Mouse (Mus musculus): ENCODE measurements around the gene Scg5. TPM values are rescaled to one million over a fixed set of nuclear protein-coding genes. Genes with fewer than 3 reads are reported as not detected.

The Scg5 gene
- polyA plus RNA-seq, 1 experiment from 2014 or later, result 2.0 TPM

DNA sequence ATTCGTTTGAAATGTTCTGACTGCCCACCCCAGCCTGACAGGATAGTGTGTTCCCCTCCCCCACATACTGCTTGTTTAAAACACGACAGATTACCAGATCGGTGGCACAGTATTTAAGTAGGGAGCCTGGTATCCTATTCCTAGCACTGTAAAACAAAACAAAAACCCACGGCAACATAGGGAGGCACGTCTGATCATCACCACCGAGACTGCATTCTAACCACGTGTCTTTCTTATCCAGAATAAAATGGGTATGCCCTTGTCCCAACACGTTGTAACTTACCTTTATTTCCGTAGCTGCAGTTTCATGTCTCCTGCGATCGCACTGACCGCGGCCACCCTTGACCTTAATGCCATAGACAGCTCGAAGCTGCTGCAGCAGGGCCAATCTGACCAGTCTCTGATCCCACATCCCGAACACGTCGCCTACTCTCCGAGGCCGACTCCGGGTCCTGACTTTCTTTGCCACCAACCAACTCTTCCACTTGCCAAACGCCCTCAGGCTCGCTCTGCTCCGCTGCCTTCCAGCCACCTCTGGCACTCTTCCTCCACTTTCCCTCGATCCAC, 18.8 kb upstream of the Scg5 start:
- Histone ChIP-seq H3K4me2 (replicated peaks; ENCODE audit: low read depth, low read length) (peak overlapping the region; percentile 92), H3K36me3 (ENCODE audit: insufficient read depth, low read length) (no peaks in the 10 kb centered on the region), H3K27me3 (replicated peaks; ENCODE audit: insufficient read depth, low read length) (no peaks in the 10 kb centered on the region), H3K4me1 (ENCODE audit: insufficient read depth, low read depth, low read length) (no peaks in the 10 kb centered on the region), H3K4me3 (ENCODE audit: low read depth, low read length) (peak overlapping the region; percentile 77), H3K27ac (ENCODE audit: low read length) (peak overlapping the region; percentile 51), H3K9ac (replicated peaks; ENCODE audit: low read depth) (peak overlapping the region; percentile 60), H3K9me3 (ENCODE audit: low read length) (no peaks in the 10 kb centered on the region)
- DNase-seq (ENCODE audit: low spot score) (peak; percentile 27), ATAC-seq (peak; percentile 0; the same call in 1 of the 2 replicates)
- WGBS, result under 1% methylated on average over 24 of the region's 24 CpGs
- TF ChIP-seq CTCF (IDR thresholded peaks at IDR 0.05) (no peak), EP300 (IDR thresholded peaks at IDR 0.05) (no peak)

- 41% methylated on average over 4 of the region's 4 CpGs for WGBS
- H3K9ac ChIP-seq (replicated peaks; ENCODE audit: low read depth), result no peak overlapping the region
- H3K4me1 ChIP-seq (ENCODE audit: insufficient read depth, low read depth, low read length), result no peaks in the 10 kb centered on the region
- no peak overlapping the region for H3K27ac ChIP-seq (ENCODE audit: low read length)
- no peaks in the 10 kb centered on the region for H3K36me3 ChIP-seq (ENCODE audit: insufficient read depth, low read length)
- no peak overlapping the region for H3K4me3 ChIP-seq (ENCODE audit: low read depth, low read length)
- ATAC-seq (no peak), DNase-seq (ENCODE audit: low spot score) (peak; percentile 53)
- H3K9me3 ChIP-seq (ENCODE audit: low read length), result no peaks in the 10 kb centered on the region
- no peak for TF ChIP-seq EP300 (IDR thresholded peaks at IDR 0.05)
- no peak for TF ChIP-seq CTCF (IDR thresholded peaks at IDR 0.05)
- H3K4me2 ChIP-seq (replicated peaks; ENCODE audit: low read depth, low read length), result no peak overlapping the region
- H3K27me3 ChIP-seq (replicated peaks; ENCODE audit: insufficient read depth, low read length), result no peaks in the 10 kb centered on the region
These were observed 16.2 kb upstream of the Scg5 start for GRCm38 (mm10) chr2:113845081-113845480.

DNA sequence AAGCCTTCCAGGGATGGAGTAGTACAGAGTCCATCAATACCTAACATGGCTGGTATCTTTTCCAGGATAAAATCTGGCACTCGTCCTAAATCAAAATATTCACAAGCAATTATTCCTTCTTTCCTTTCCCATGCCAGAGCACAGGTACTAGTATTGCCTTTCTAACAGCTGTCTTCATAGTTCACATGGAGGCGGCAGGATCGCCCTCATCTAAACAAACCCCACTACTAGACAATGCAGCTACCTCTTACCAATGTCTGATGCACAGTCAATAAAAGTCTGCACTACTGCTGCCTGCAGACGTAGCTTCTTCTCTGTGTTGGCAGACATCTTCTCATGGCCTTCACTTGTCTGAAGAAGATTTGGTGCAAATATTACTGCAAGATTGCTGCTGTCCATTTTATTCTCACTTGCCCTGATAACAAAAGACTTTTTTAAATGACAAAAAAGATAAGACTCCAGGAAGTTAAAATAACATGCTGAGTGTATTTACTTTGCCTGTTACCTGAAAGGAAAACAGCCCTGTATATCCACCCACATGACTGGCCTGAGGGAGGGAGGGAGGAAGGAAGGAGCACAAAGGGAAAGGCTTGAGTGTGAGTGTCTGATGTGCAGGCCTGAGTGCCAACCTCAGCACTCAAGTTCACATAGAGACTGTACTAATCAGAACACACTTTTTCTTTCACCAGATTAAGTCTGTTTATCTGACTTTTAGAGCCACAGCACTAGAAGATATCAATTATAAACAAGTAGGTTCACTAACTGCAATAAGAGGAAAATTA, 12.9 kb upstream of the Scg5 start:
- WGBS, result 80% methylated on average over 4 of the region's 4 CpGs
- no peak overlapping the region for H3K4me2 ChIP-seq (replicated peaks; ENCODE audit: low read depth, low read length)
- TF ChIP-seq EP300 (IDR thresholded peaks at IDR 0.05) (no peak), CTCF (IDR thresholded peaks at IDR 0.05) (no peak)
- H3K4me3 ChIP-seq (ENCODE audit: low read depth, low read length), result no peak overlapping the region
- no peak overlapping the region for H3K9ac ChIP-seq (replicated peaks; ENCODE audit: low read depth)
- H3K27ac ChIP-seq (ENCODE audit: low read length), result no peak overlapping the region
- no peaks in the 10 kb centered on the region for H3K9me3 ChIP-seq (ENCODE audit: low read length)
- ATAC-seq (no peak), DNase-seq (ENCODE audit: low spot score) (no peak)
- no peaks in the 10 kb centered on the region for H3K27me3 ChIP-seq (replicated peaks; ENCODE audit: insufficient read depth, low read length)
- no peaks in the 10 kb centered on the region for H3K4me1 ChIP-seq (ENCODE audit: insufficient read depth, low read depth, low read length)
- peaks cover under 1% of the 10 kb centered on the region; the same call in 1 of the 2 replicates for H3K36me3 ChIP-seq (ENCODE audit: insufficient read depth, low read length)

DNA sequence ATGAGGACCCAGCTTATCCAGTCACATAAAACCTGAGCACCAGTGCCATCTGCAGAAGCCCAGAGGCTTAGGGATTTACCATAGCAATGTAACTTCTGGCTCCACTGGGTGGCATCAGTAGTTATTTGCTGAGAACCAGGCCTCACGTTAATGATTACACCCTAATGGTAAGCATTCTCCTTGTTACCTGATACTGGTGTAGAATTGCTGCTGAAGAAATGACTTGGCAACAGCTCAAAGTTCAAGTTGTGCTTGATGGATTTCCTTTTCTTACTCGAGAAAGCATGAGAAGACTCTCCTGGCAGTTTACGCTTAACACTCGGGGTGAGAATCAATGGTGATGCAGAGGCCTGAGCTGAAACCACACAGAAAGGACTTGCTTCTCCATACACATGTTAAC, 10.6 kb upstream of the Scg5 start:
- Histone ChIP-seq H3K4me2 (replicated peaks; ENCODE audit: low read depth, low read length) (no peak overlapping the region), H3K4me3 (ENCODE audit: low read depth, low read length) (no peak overlapping the region), H3K9me3 (ENCODE audit: low read length) (no peaks in the 10 kb centered on the region), H3K4me1 (ENCODE audit: insufficient read depth, low read depth, low read length) (no peaks in the 10 kb centered on the region), H3K36me3 (ENCODE audit: insufficient read depth, low read length) (peaks cover 7% of the 10 kb centered on the region; the same call in 1 of the 2 replicates), H3K27ac (ENCODE audit: low read length) (no peak overlapping the region), H3K9ac (replicated peaks; ENCODE audit: low read depth) (no peak overlapping the region), H3K27me3 (replicated peaks; ENCODE audit: insufficient read depth, low read length) (no peaks in the 10 kb centered on the region)
- ATAC-seq, result peak; percentile 73
- whole genome bisulfite sequencing, result 39% methylated on average over 4 of the region's 4 CpGs
- DNase-seq (ENCODE audit: low spot score), result peak; percentile 81
- TF ChIP-seq EP300 (IDR thresholded peaks at IDR 0.05) (peak; percentile 37; the same call in 1 of the 2 replicates), CTCF (IDR thresholded peaks at IDR 0.05) (peak; percentile 41)

- Histone ChIP-seq H3K27ac (ENCODE audit: low read length) (no peak overlapping the region), H3K36me3 (ENCODE audit: insufficient read depth, low read length) (peaks cover 15% of the 10 kb centered on the region; the same call in 1 of the 2 replicates), H3K4me1 (ENCODE audit: insufficient read depth, low read depth, low read length) (no peaks in the 10 kb centered on the region), H3K4me2 (replicated peaks; ENCODE audit: low read depth, low read length) (no peak overlapping the region), H3K9ac (replicated peaks; ENCODE audit: low read depth) (no peak overlapping the region), H3K4me3 (ENCODE audit: low read depth, low read length) (no peak overlapping the region), H3K9me3 (ENCODE audit: low read length) (no peaks in the 10 kb centered on the region), H3K27me3 (replicated peaks; ENCODE audit: insufficient read depth, low read length) (no peaks in the 10 kb centered on the region)
- WGBS, result 86% methylated on average over 3 of the region's 3 CpGs
- ATAC-seq, result no peak
- DNase-seq (ENCODE audit: low spot score), result no peak
- TF ChIP-seq EP300 (IDR thresholded peaks at IDR 0.05) (no peak), CTCF (IDR thresholded peaks at IDR 0.05) (no peak)
These were observed 6.3 kb upstream of the Scg5 start for GRCm38 (mm10) chr2:113835219-113835618.

GRCm38 (mm10) chr2:113828086-113828942, 607 bp downstream of the Scg5 start:
- no peak for TF ChIP-seq CTCF (IDR thresholded peaks at IDR 0.05)
- TF ChIP-seq EP300 (IDR thresholded peaks at IDR 0.05), result no peak
- 23% methylated on average over 17 of the region's 17 CpGs for WGBS
- DNase-seq (ENCODE audit: low spot score), result no peak
- ATAC-seq, result no peak
- H3K27me3 ChIP-seq (replicated peaks; ENCODE audit: insufficient read depth, low read length), result no peaks in the 10 kb centered on the region
- no peaks in the 10 kb centered on the region; the same call in 1 of the 2 replicates for H3K4me1 ChIP-seq (ENCODE audit: insufficient read depth, low read depth, low read length)
- H3K4me3 ChIP-seq (ENCODE audit: low read depth, low read length), result no peak overlapping the region
- H3K9me3 ChIP-seq (ENCODE audit: low read length), result no peaks in the 10 kb centered on the region
- H3K9ac ChIP-seq (replicated peaks; ENCODE audit: low read depth), result no peak overlapping the region
- H3K4me2 ChIP-seq (replicated peaks; ENCODE audit: low read depth, low read length), result peak overlapping the region; percentile 34; the same call in 1 of the 2 replicates
- no peak overlapping the region for H3K27ac ChIP-seq (ENCODE audit: low read length)
- H3K36me3 ChIP-seq (ENCODE audit: insufficient read depth, low read length), result peaks cover 3% of the 10 kb centered on the region; the same call in 1 of the 2 replicates

Data from lung, postnatal 0 days (tissue).